Mouse (Mus musculus) cerebellum, adult 8-10 months (tissue): ENCODE results near the gene Vdac1.
"Not testable (repeated sequence)": the region's sequence is repeated elsewhere in the genome, so short reads cannot be mapped to it uniquely, and the experiment has no call there.

Experiments
- DNase-seq: peaks from one replicate; pipeline ENCODE4 v3.0.0; 2022

The Vdac1 gene

DNA sequence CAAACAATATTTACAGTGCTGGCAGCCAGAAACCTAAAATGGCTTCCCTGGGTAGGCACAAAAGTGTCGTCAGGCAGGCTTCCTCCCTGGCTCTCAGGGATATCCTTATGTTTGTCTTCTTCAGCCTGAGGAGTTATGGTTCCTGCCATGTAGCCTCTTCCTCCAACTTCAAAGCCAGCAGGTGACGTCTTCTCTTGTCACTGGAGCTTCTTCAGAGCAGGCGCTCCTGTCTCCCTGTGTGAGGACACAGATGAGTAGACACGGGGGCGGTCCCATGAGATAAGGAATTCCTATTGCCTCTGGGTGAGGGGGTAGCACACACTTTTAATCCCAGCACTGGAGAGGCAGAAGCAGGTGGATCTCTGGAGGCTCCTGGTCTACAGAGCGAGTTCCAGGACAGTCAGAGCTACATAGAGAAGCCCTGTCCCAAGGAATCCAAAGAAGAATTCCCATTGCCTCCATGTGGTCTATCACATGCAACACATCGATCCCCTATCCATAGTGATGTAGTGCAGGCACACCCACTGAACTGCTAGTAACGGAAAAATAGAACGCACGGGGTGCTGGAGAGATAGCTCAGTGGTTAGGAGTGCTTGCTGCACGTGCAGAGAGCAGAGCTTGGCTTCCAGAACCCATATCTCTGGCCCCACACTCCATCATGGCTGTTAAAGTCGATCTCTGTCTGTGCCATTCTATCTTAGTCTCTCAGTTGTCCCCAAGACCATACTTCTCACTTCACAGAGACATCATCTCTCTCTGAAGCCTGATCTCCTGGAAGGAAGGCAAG, 15.5 kb upstream of the Vdac1 start:
- no peak for DNase-seq

DNA sequence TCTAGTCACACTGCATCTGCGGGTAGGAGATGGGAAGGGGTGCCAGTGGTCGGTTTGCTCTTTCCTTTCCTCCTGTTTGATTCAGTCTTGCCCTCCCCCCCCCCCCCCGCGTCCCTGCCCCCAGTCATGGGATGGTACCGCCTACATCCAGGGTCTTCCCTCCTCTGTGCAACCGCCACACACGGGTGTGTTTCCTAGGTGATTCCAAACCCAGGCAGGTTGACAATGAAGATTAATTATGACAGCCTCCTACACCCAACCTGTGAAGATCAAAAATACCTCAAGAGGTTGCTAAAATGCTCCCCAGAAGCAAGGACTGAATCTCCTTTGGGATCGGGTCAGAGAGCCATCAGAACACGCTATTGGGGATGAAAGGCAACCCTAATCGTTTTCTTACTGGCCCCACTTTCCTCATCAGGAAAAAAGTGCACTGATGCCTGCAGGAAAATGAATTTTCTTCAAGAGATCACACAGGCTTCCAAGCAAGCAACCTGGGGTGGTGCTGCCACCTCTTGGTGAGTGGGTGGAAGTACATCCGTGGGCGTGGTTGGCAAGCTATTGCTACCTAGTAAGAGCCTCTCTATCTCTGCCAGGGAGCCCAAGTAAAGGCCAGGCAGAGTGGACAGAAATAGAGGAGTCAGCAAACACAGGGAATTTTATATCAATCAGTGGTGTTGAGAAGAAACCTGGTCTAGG, 14.6 kb upstream of the Vdac1 start:
- DNase-seq: peak; percentile 89

DNA sequence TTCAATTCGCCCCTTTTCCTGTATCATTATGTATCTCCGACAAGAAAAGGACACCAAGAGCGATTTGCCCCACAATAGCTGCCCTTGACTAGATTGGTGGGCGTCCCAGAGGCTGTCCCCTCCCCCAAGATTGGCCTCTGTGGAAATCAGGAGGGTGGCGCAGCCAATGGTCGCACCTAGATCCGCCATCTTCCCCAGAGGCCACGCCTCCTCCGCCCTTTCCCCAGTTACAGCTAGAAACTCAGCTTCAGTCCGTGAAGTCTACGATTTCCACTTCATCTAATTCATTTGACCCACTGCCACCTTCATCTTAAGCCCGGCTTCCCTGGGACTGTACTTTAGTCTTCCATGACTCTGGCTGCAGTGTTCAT, 14.0 kb upstream of the Vdac1 start:
- DNase-seq: no peak

GRCm38 (mm10) chr11:52348156-52348555, 12.5 kb upstream of the Vdac1 start:
- DNase-seq: no peak

DNA sequence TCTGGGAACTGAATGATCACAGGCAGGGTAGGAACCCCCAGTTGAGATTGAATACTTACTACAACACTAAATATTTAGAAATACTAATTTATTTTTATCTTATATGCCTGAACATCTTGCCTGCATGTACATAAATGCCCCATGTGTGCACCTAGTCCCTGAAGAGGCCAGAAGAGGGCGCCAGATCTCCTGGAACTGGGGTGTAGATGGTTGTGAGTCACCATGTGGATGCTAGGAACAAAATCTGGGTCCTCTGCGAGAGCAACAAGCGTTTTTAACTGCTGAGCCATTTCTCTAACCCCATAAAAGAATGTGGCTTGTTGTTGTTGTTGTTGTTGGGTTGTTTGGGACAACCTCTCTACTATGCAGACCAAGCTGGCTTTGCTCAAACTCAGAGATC, 11.9 kb upstream of the Vdac1 start:
- DNase-seq: no peak

DNA sequence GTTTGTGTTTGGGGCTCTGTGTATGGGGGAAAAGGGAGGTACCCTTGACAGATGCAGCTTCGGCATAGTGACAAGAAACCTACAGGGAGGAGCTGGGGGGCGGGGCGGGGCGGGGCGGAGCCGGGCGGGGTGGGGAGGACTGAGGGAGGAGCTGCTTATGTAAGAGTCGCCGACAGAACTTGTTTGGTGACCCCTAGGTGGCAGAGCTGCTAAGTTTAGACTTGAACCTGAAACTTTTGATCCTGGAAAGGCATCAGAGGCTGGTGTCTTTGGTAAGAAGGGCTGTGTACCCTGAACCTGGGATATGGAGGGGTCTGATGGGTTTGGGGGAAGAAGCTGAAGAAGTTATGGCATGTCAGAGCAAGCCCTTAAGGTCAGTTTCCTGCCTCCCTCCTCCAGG, 9.7 kb upstream of the Vdac1 start:
- DNase-seq: no peak

DNA sequence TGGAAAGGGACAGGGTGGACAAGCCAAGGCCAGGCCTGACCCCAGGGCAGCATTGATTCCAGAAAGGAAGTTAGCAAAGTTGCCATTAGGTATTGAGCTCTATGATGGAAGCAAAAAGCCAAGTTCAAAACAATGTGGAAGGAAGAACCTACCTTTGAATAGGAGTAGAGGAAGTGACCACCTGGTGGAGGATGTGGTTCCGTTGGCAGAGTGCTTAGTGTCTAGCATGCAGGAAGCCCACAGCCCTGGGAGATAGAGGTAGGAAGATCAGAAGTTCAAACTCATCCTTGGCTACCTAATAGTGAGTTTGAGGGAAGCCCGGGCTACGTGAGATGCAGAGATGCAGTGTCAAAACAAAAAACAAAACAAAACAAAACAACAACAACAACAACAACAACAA, 8.4 kb upstream of the Vdac1 start:
- DNase-seq: no peak

- no peak for DNase-seq
Observed at GRCm38 (mm10) chr11:52354644-52355043, 6.0 kb upstream of the Vdac1 start.

DNA sequence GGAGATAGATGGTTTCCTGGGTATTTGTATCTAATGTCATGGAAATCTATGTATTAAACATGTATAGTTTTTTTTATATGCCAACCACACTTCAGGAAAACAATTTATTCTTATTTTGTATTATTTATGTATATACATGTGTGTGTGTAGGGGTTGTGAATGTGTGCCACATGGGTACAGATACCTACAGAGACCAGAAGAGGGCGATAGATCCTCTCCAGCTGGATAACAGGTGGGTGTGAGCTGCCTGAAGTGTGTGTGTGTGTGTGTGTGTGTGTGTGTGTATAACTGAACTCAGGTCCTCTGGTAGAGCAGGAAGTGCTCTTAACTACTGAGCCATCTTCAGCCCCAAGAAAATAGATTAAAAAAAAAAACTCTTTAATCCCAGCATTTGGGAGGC, 5.1 kb upstream of the Vdac1 start:
- no peak for DNase-seq

DNA sequence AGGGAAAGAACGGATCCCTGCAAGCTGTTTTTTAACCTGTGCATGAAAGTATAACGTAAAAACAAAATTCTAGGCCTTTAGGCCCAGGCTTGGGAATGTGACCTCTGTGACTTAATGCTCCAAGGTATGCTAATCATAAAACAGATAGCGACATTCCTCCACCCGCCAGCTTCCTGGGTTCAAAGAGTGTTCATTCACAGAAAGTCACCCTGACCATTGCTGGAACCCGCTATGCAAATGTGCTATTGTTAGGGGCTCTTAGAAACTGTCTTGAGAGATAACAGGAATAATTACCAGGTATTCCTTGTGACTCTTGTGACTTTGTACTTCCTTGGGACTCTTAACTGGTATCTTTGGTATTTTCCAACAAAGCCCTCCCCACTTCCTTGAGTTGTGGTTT, 3.6 kb upstream of the Vdac1 start:
- not testable (repeated sequence) for DNase-seq

DNA sequence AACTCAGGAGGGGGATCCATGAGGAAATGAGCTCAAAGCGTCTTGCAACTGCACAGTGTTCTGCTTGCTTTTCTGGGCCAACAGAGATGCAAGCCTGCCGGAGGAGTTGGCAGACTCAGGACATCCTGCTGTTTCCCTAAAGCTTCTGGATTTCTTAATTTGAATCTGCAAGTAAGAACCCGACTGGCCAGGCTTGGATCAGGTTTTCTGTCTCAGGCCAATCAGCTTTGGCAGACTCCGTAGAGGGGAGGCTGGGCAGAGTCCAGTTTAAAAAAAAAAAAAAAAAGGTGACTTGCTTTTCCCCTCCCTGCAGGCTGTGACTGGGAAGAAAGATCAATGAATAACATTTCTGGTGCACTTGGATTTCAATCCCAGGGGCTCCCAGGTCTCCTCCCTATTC, 2.1 kb upstream of the Vdac1 start:
- DNase-seq: no peak

DNA sequence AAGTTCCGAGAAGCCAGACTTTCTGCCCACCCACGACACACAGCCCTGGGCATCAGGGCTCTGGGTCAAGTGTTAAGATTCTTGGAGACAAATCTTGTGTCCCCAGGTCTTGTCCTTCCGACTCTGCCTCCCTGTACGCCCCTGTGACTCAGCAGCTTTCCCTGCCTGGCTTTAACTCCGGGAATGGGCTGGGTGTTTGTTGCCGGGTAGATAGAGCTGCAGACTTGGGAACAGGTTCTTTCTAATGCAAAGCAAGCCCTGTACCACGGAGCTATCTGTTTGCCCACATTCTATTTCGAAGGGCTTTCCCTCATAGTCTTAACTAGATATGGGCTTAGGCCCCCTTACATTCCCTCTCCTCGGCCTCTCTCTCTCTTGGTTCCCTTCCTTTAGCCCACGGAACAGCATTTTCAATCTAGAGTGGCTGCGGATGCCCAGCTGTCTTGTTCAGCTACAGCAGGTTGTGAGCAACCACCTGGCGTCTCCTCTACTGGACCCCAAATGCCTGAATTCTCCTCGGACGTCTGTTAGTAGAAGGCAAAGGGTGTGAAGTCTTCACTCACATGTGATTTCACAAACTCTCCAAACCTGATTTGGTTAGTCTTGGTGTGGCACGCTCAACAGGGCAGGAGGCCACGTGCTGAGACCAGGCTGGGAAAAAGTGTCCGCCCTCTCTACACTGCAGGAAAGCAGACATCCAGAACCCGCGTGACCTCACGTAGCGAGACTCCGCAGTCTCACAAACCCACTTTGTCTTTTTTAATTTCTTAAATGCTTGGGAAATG, 782 bp upstream of the Vdac1 start:
- peak; percentile 59 for DNase-seq

GRCm38 (mm10) chr11:52361287-52361921, 744 bp downstream of the Vdac1 start:
- DNase-seq: no peak

DNA sequence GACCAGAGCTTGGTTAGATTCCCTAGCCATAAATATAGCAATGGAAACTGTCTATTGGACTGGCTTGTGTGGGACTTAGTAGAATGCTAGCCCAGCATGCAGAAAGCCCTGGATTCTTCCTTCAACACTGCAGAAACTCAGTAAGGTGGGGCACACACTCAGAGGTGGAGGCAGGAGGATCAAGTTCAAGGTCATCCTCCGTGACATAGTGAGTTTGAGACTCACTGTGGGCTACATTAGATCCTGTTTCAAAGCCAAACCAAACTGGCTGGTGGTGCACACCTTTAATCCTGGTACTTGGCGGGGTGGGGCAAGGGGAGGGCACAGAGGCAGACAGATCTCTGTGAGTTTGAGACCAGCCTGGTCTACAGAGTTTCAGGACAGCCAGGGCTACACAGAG, 3.7 kb downstream of the Vdac1 start:
- no peak for DNase-seq

- no peak for DNase-seq
Observed at GRCm38 (mm10) chr11:52365143-52365542, 4.5 kb downstream of the Vdac1 start.

DNA sequence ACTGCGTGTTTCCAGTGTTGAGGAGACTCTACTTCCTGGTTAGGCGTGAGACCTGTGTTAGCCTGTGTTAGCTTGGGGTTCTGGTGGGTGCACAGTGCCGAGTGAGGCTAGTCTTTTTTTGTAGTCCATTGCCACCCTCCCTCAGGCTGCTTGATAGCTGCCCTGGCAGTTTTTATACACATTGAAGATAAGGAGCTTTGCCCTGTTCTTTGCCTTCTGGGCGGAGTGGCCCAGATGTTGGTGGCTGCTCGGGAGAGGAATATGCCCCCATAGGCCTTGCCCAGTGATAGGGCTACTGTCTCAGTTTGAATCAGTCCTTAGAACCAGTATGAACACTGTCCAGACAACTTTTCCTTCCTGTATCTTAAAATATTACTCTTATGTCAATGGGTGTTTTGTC, 5.7 kb downstream of the Vdac1 start:
- DNase-seq: no peak

- DNase-seq: no peak
Observed at GRCm38 (mm10) chr11:52368176-52368985, 7.7 kb downstream of the Vdac1 start.

DNA sequence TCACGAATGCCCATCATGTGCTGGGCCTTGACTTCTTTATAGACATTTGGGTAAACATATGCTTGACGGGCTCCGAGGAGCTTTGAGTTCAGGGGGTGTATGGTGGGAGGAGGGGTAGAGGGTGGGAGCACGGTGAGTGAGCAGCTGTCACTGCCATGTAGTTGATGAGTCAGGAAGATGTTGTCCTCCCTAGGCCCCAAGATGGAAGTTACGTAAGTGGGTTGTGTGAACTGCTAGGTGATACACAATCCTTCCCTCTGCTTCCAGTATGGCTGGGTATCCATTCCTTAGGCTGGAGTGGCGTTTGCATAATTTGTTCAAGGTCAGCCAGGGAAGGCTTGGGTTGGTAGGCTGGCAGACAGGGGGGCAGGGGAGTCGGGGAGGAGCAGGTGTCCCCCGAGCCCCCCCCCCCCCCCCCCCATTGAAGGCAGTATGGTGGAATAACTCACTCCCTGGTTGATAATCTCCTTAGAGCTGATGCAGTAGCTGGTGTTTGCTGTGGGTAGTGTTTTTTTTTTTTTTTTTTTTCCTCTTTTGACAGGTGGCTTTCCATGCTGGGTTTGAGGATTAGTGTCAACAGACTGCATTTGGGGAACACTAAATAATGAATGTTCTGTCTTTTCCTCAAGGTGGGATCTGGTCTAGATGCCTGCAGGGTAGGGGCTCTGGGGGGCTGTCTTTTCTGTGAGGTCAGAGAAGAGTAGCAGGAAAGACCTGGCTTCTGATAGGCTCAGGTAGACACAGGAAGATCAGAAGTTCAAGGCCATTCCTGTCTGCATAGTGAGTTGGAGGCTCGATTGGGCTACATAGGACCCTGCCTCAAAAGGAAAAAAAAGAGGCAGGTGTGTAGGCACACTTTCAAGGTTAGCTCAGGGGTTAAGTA, 8.8 kb downstream of the Vdac1 start:
- DNase-seq: no peak

DNA sequence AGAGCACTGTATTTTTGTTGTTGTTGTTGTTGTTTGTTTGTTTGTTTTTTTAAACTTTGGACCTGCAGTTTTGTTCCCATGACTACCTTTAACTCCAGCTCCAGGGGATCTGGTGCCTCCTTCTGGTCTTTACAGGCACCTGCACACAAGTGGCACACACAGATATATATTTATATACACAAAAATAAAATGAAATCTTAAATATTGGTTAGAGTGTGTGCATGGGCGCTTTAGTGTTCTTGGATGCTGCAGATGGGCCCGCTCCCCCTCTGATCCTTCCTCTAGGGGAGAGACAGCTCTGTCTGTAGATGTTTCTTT, 9.4 kb downstream of the Vdac1 start:
- DNase-seq: no peak

GRCm38 (mm10) chr11:52370538-52370937, 9.9 kb downstream of the Vdac1 start:
- DNase-seq: peak; percentile 63

DNA sequence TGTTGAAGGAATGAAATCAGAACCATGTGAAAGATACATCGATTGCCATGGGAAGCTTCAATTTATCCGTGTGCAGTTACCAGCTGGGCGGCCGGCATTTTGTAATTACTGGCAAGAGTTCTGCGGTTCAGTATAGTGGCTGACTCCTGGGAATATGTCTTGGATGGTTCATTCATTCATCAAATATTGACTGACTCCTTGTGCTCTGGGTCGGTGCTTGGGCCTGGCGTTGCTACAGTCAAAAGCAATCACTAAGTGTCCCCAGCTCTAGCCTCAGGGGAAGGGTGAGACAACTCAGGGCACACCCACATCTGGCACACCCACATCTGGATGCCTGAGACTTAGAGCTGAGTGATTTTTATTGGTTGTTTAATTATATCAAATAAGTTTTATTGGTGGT, 13.2 kb downstream of the Vdac1 start:
- DNase-seq: no peak

- no peak for DNase-seq
Observed at GRCm38 (mm10) chr11:52374340-52374739, 13.7 kb downstream of the Vdac1 start.
